Mouse (Mus musculus) thymus, adult 2 months (tissue): Measurements from ENCODE around the gene Gk2.

Experiments
- CTCF ChIP-seq: fragments of 200-500 bp; IDR thresholded peaks from 2 replicates; pipeline ENCODE4 v1.5.1; 2012; ENCODE audit warnings: mild to moderate bottlenecking, control low read depth, low read length, moderate library complexity, borderline replicate concordance; ENCODE audit not compliant: control insufficient read depth, poor library complexity, insufficient read depth; ENCODE audit errors: extremely low read depth
- POLR2A ChIP-seq: fragments of 200-500 bp; IDR thresholded peaks from 2 replicates; pipeline ENCODE4 v1.6.1; 2012; ENCODE audit warnings: mild to moderate bottlenecking, low read length, control low read depth, moderate library complexity; ENCODE audit not compliant: control insufficient read depth, poor library complexity, insufficient read depth; ENCODE audit errors: extremely low read depth

- no peak for TF ChIP-seq POLR2A
- no peak for TF ChIP-seq CTCF
Measured at GRCm38 (mm10) chr5:97498041-97498440, 41.2 kb upstream of the Gk2 start.
